Mouse (Mus musculus) hematopoietic stem cell, adult 5-6 weeks (primary cell): ENCODE data around the gene Btn1a1. TPM values are rescaled to one million over a fixed set of nuclear protein-coding genes. Genes with fewer than 3 reads are reported as not detected.

ENCODE experiments used
- ATAC-seq, 2 experiments: fragments of 125-278 bp in 1 of 2; replicated peaks in 1 of 2; 2 replicates each; pipeline ENCODE4 v1.8.0; 2016 to 2017; ENCODE audit warnings: inconsistent platforms in 2 of 2, mild to moderate bottlenecking in 2 of 2, moderate number of reproducible peaks in 2 of 2, low read depth in 1 of 2, moderate TSS enrichment in 1 of 2; ENCODE audit not compliant: low FRiP score in 2 of 2, poor library complexity in 2 of 2, severe bottlenecking in 2 of 2, insufficient read depth in 1 of 2, low TSS enrichment in 1 of 2
- total RNA-seq: library from RNA; stranded (forward); fragments of 172-1452, 232-1000 nt; gene quantifications from 2 replicates; pipeline ENCODE4 v1.2.3, GENCODE M21; 2017

Gene Btn1a1
- total RNA-seq, result 0.20 TPM in 1 of 2 replicates, not detected in the other

DNA sequence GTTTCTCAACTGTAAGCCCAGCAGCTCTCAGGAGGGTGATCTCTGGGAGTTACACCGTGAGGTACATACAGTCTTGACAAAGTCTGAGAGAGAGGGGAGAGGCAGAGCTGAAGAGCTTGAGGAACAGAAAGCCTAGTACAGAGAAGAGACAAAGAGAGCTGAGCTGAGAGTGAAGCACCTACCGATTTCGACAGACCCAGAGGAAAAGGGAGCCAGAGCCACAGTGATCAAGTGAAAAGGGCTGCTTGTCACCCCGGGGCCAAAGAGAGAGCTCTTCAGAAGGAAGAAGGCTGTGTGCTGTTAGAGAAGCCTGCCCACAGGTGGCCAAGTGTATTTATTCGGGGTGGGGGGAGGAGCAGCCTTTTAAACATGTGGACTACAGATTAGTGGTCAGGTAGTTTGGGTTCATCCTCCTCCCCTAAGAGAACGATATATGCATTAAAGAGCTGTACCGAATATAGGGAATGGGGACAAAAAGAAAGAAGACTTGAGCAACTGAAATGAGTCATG is at the start of gene Btn1a1:
Btn1a1 (minus strand) TSS at position 302 of the 510 bp plus-strand sequence.
- peak in 1 of 2 experiments; percentile 8; a peak in 2 of 4 replicates for ATAC-seq

DNA sequence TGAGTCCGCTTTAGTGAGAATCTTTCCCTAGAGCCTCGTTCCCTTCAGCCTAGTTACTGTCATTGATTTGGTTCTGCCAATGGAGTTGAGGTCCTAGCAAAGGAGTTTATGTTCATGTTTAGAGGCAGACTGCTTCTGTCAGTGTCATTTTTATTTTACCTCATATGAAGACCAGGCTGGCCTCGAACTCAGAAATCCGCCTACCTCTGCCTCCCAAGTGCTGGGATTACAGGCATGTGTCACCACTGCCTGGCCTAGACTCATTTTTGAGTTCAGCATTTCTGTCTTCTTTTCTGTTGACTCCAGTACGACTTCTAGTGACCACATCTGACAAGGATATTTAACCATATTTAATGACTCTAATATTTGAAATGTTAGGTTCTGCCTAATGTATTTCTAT is 49.6 kb upstream of the Btn1a1 start:
- no peak for ATAC-seq

- ATAC-seq, result no peak
Observed at GRCm38 (mm10) chr13:23513517-23513916, 47.8 kb upstream of the Btn1a1 start.

DNA sequence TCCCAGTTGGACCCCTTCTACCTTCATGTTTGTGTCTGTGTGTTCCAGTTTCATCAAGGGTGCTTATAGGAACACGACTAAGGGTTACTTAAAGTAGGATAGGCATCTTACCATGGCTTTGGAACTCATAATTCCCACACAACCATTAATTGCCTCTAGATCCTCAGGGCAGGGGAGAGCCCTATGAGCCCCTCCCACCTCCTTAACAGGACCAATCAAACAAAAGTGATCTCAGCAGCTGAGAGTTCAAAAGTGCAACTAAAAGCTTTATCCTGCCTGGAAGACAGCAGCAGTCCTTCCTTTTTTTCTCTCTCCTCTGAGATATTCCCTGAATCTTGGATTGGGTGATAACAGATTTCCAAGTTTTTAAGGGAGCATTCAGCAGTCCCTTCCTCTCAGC is 44.4 kb upstream of the Btn1a1 start:
- no peak for ATAC-seq

GRCm38 (mm10) chr13:23506819-23507515 is 41.3 kb upstream of the Btn1a1 start:
- no peak for ATAC-seq

DNA sequence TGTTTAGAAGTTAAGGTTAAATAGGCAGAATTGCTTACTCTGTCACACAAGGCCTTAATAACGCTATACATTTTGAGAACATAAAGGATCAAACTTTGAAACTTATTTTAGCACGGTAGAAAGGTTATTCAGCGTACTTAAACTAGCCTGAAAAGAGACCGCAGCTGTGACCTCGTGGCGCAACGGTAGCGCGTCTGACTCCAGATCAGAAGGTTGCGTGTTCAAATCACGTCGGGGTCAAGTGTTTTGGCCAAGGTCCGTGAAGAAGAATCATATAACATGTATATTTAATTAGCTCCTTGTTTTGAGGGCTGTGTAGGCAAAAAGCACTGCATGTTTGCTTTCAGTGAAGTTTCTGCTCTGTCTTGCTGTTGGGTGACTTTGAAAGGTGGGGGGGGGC is 40.6 kb upstream of the Btn1a1 start:
- peak in 1 of 2 experiments; percentile 21; a peak in 1 of 4 replicates for ATAC-seq

GRCm38 (mm10) chr13:23505662-23506345 is 40.1 kb upstream of the Btn1a1 start:
- no peak for ATAC-seq

DNA sequence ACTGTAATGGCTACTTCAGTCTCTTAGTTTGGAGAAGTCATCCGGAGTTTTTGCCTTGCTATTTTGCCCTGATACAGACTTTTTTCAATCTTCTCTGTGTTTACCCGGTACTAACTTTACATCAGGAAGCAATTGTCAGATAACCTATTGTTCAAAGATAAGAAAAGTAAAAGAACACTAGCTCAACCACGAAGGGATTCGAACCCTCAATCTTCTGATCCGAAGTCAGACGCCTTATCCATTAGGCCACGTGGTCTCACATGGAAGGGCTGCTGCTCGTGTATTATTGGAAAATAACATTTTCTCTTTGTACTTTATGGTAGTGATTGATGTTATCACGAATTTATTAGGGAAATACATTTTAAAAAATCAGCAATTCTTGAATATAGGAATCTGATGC is 38.1 kb upstream of the Btn1a1 start:
- peak in 1 of 2 experiments; percentile 33; a peak in 1 of 4 replicates for ATAC-seq

DNA sequence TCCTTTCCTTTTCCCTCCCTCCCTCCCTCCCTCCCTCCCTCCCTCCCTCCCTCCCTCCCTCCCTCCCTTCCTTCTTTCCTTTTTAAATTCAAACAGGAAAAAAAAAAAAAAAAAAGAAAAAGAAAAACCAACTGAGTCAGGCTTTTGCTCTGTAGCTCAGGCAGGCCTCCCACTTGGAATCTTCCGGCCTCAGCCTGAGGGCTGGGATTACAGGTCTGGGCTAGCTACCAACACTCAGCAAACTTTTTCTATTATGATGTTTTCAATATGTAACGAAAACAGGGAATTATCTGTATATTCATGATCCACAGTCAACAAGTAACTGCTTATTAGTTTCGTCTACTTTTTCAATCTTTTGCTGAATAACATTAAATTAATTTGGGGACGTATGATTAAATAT is 37.2 kb upstream of the Btn1a1 start:
- ATAC-seq, result no peak

DNA sequence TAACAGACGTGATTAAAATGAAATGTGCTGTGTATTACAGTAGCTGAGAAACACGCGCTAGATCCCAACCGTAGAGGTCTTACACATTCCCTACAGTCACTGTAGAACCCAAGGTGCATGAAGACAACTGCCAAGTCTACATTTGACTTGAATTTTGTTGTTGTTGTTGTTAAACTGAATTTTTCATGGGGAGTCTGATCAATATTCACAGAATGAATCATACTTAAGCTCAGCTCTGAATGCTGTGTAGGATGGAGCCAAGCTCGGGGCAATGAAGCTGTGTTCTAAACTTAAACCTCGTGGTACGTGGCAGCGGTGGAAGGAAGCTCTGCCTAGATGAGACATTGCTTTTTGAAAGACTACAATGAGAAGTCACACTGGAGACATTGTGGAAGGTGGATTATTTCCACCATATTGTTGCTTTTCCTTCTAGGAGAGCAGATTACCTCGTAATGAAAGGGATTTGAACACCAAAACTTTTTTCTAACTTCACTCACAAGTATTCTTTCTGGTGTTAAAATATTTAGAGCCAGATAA is 36.4 kb upstream of the Btn1a1 start:
- no peak for ATAC-seq

GRCm38 (mm10) chr13:23501511-23501910 is 35.8 kb upstream of the Btn1a1 start:
- no peak for ATAC-seq

GRCm38 (mm10) chr13:23500424-23501200 is 34.9 kb upstream of the Btn1a1 start:
- ATAC-seq, result peak; percentile 42 to 43; a peak in 2 of 4 replicates

DNA sequence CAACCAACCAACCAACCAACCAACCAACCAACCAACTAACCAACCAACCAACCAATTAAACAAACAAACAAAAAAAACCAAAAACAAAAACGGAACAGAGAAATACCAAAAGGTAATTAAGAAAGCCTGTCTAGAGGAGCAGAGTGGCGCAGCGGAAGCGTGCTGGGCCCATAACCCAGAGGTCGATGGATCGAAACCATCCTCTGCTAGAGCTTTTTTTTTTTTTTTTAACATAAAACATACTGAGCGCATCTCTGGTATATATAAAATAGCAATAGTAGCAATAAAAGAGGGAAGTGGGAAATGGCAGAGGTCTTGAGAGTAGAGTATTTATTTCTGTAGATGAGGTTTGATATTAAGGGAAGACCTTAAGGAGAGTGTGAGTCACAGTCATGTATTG is 34.2 kb upstream of the Btn1a1 start:
- ATAC-seq, result no peak

DNA sequence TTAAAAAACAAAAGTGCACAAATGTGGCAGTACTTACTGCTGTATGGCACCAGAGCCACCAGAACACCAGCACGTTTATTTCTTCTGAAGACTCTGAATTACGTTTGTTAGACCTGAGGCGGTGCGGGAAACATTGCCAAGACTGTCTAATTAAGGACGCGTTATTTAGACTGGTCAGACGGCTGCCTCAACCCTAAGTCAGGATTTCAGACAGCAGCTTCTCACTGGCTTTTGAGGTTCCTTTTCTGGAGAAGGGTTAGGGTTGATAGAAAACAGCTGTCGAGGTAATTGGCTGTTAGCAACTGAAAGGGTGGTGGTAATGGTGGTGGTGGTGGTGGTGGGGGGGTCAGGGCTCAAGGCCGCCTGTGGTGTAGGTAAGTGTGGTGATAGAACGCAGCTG is 33.0 kb upstream of the Btn1a1 start:
- ATAC-seq, result no peak

- ATAC-seq, result no peak
Observed at GRCm38 (mm10) chr13:23497656-23498321, 32.1 kb upstream of the Btn1a1 start.

DNA sequence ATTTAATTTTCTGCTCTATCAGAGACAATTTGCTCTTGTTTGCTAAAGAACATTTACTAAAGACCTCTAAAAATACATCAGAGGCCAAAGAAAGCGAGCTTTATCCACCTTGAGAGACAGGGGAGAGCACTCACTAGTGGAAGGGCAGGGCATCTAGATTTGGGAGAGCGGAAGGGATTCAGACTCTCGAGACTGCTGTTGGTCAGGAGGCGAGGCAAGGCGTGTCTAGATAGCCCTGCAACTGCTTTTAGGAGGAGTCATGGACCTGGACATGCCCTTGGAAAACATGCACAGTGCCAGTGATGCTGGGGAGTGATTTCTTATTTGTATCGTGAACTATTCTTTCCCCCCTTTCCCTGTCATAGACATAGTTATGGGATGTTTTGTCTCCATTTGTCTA is 29.8 kb upstream of the Btn1a1 start:
- no peak for ATAC-seq

DNA sequence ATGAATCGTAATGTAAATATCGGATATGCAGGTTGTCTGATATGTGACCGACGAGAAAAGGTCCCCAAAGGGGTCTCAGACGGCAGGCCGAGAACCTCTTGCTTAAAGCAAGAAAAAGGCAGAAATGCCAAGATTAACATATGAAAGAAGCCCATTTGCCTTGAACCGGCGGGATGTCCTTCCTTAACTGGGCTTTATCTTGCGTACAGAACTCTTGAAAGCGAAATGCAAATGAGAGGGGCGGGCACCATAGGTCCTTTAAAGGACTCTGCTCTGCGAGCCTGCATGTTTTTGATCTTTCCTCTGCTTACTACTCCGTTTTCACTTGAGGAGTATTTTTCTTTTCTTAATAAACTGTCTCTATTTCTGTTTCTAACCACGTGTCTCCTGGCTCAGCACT is 26.3 kb upstream of the Btn1a1 start:
- ATAC-seq, result no peak
